Mouse (Mus musculus) neural tube, embryonic 11.5 days (tissue): ENCODE measurements around the gene Sprr2d. TPM values are rescaled to one million over a fixed set of nuclear protein-coding genes. Genes with fewer than 3 reads are reported as not detected.

Source experiments
- ATAC-seq: fragments of 200-750 bp; cut with Nextera tagmentation; 2 replicates; pipeline ENCODE4 v1.8.0; 2017; ENCODE audit warnings: moderate number of reproducible peaks, mild to moderate bottlenecking, moderate TSS enrichment, moderate library complexity; ENCODE audit not compliant: insufficient read depth, low FRiP score, low TSS enrichment
- DNase-seq: peaks from one replicate; pipeline ENCODE4 v3.0.0-alpha.2; 2015; ENCODE audit warnings: low spot score
- H3K27ac ChIP-seq: fragments of 300-500 bp; sonication (generic); 2 replicates; pipeline ENCODE4 v1.5.1; 2014; ENCODE audit warnings: low read depth, mild to moderate bottlenecking, low read length
- H3K27me3 ChIP-seq: fragments of 300-500 bp; sonication (generic); 2 replicates; pipeline ENCODE4 v1.6.1; 2014; ENCODE audit warnings: mild to moderate bottlenecking, low read length, mixed read lengths; ENCODE audit not compliant: control insufficient read depth, insufficient read depth
- H3K36me3 ChIP-seq: fragments of 300-500 bp; sonication (generic); 2 replicates; pipeline ENCODE4 v1.6.1; 2014; ENCODE audit warnings: mild to moderate bottlenecking, low read length, moderate library complexity, mixed read lengths; ENCODE audit not compliant: control insufficient read depth, insufficient read depth
- H3K4me1 ChIP-seq: fragments of 300-500 bp; sonication (generic); 2 replicates; pipeline ENCODE4 v1.6.1; 2014; ENCODE audit warnings: low read length, mixed read lengths; ENCODE audit not compliant: control insufficient read depth, insufficient read depth
- H3K4me2 ChIP-seq: fragments of 300-500 bp; sonication (generic); 2 replicates; pipeline ENCODE4 v1.6.1; 2014; ENCODE audit warnings: low read depth, mild to moderate bottlenecking, moderate library complexity
- H3K4me3 ChIP-seq: fragments of 300-500 bp; sonication (generic); 2 replicates; pipeline ENCODE4 v1.5.1; 2014; ENCODE audit warnings: low read depth, low read length
- H3K9ac ChIP-seq: fragments of 300-500 bp; sonication (generic); 2 replicates; pipeline ENCODE4 v1.6.1; 2014; ENCODE audit warnings: mild to moderate bottlenecking, low read length
- H3K9me3 ChIP-seq: fragments of 300-500 bp; sonication (generic); 2 replicates; pipeline ENCODE4 v1.6.1; 2016; ENCODE audit warnings: low read length; ENCODE audit not compliant: control insufficient read depth
- WGBS: fragments of 180-500 bp; shearing (Covaris S2); extraction: QIAGEN DNeasy Blood & Tissue Kit; methylation state at CpG from one replicate; pipeline ENCODE4 v1.1.7; 2014; 5-methylcytosine and 5-hydroxymethylcytosine counted together
- polyA plus RNA-seq: library from polyadenylated mRNA; unstranded; fragments of >200 nt; fragmentation: Nextera tagmentation; extraction: Ambion mirVana; gene quantifications from 2 replicates; pipeline ENCODE4 v1.2.1, GENCODE M21; 2014

The Sprr2d gene
- not detected in 2 replicates for polyA plus RNA-seq

GRCm38 (mm10) chr3:92338840-92339239 lies at the start of gene Sprr2d:
Gene Sprr2d (plus strand): TSS chr3:92339140.
- Histone ChIP-seq H3K27ac (no peak within 1 kb of the TSS), H3K4me1 (no peaks in the 10 kb centered on the region), H3K9me3 (no peaks in the 10 kb centered on the region), H3K9ac (no peak within 1 kb of the TSS), H3K27me3 (no peaks in the 10 kb centered on the region), H3K4me3 (no peak within 1 kb of the TSS), H3K36me3 (no peaks in the 10 kb centered on the region), H3K4me2 (no peak within 1 kb of the TSS)
- no peak for ATAC-seq
- no peak for DNase-seq
- 92% methylated on average over 5 of the region's 5 CpGs for WGBS

- no peak overlapping the region for H3K27ac ChIP-seq
- H3K27me3 ChIP-seq, result no peaks in the 10 kb centered on the region
- DNase-seq (no peak), ATAC-seq (no peak)
- H3K4me2 ChIP-seq, result no peak overlapping the region
- no peaks in the 10 kb centered on the region for H3K36me3 ChIP-seq
- no peaks in the 10 kb centered on the region for H3K4me1 ChIP-seq
- H3K9ac ChIP-seq, result no peak overlapping the region
- no peak overlapping the region for H3K4me3 ChIP-seq
- WGBS, result 85% methylated on average over 1 of the region's 1 CpGs
- no peaks in the 10 kb centered on the region for H3K9me3 ChIP-seq
Observed at GRCm38 (mm10) chr3:92307406-92307805, 31.5 kb upstream of the Sprr2d start.

- WGBS, result 81% methylated on average over 2 of the region's 2 CpGs
Observed at GRCm38 (mm10) chr3:92316320-92316719, 22.6 kb upstream of the Sprr2d start, which contains the start of gene Sprr2b. Gene Sprr2b (plus strand): TSS chr3:92316620.

GRCm38 (mm10) chr3:92317384-92317783 lies 21.6 kb upstream of the Sprr2d start:
- ATAC-seq, result no peak
- no peak overlapping the region for H3K27ac ChIP-seq
- H3K9ac ChIP-seq, result no peak overlapping the region
- no peaks in the 10 kb centered on the region for H3K36me3 ChIP-seq
- DNase-seq, result no peak
- WGBS, result 80% methylated on average over 2 of the region's 2 CpGs
- H3K27me3 ChIP-seq, result no peaks in the 10 kb centered on the region
- H3K9me3 ChIP-seq, result no peaks in the 10 kb centered on the region
- H3K4me2 ChIP-seq, result no peak overlapping the region
- no peak overlapping the region for H3K4me3 ChIP-seq
- no peaks in the 10 kb centered on the region for H3K4me1 ChIP-seq

More at GRCm38 (mm10) chr3:92316320-92316719, 22.6 kb upstream of the Sprr2d start, which contains the start of gene Sprr2b:
- Histone ChIP-seq H3K4me1 (no peaks in the 10 kb centered on the region), H3K9ac (no peak within 1 kb of the TSS), H3K4me3 (no peak within 1 kb of the TSS), H3K36me3 (no peaks in the 10 kb centered on the region), H3K4me2 (no peak within 1 kb of the TSS), H3K27me3 (no peaks in the 10 kb centered on the region), H3K9me3 (no peaks in the 10 kb centered on the region), H3K27ac (no peak within 1 kb of the TSS)
- ATAC-seq (no peak), DNase-seq (no peak)

- H3K4me1 ChIP-seq, result no peaks in the 10 kb centered on the region
- H3K4me3 ChIP-seq, result no peak overlapping the region
- no peak overlapping the region for H3K4me2 ChIP-seq
- ATAC-seq, result no peak
- H3K27ac ChIP-seq, result no peak overlapping the region
- WGBS, result 97% methylated on average over 1 of the region's 1 CpGs
- no peaks in the 10 kb centered on the region for H3K27me3 ChIP-seq
- no peak for DNase-seq
- no peaks in the 10 kb centered on the region for H3K9me3 ChIP-seq
- H3K36me3 ChIP-seq, result no peaks in the 10 kb centered on the region
- no peak overlapping the region for H3K9ac ChIP-seq
Observed at GRCm38 (mm10) chr3:92336278-92336677, 2.7 kb upstream of the Sprr2d start.

GRCm38 (mm10) chr3:92351843-92352242 lies 12.9 kb downstream of the Sprr2d start, which contains the start of gene Sprr2e:
Gene Sprr2e (plus strand): TSS chr3:92352143.
- no peak for DNase-seq
- Histone ChIP-seq H3K36me3 (no peaks in the 10 kb centered on the region), H3K9me3 (no peaks in the 10 kb centered on the region), H3K9ac (no peak within 1 kb of the TSS), H3K27me3 (no peaks in the 10 kb centered on the region), H3K27ac (no peak within 1 kb of the TSS), H3K4me2 (no peak within 1 kb of the TSS), H3K4me3 (no peak within 1 kb of the TSS), H3K4me1 (no peaks in the 10 kb centered on the region)
- no peak for ATAC-seq
- 87% methylated on average over 2 of the region's 2 CpGs for WGBS

GRCm38 (mm10) chr3:92361619-92362018 lies 22.7 kb downstream of the Sprr2d start:
- DNase-seq, result no peak
- Histone ChIP-seq H3K9me3 (no peaks in the 10 kb centered on the region), H3K4me2 (no peak overlapping the region), H3K36me3 (no peaks in the 10 kb centered on the region), H3K4me1 (no peaks in the 10 kb centered on the region), H3K27ac (no peak overlapping the region), H3K27me3 (no peaks in the 10 kb centered on the region), H3K4me3 (no peak overlapping the region), H3K9ac (no peak overlapping the region)
- no peak for ATAC-seq

GRCm38 (mm10) chr3:92364887-92365286 lies 25.9 kb downstream of the Sprr2d start, which contains the start of gene Sprr2f:
Gene Sprr2f (plus strand): TSS chr3:92365187.
- H3K4me3 ChIP-seq, result no peak within 1 kb of the TSS
- ATAC-seq, result no peak
- H3K4me1 ChIP-seq, result no peaks in the 10 kb centered on the region
- WGBS, result 78% methylated on average over 3 of the region's 3 CpGs
- no peak within 1 kb of the TSS for H3K4me2 ChIP-seq
- no peaks in the 10 kb centered on the region for H3K9me3 ChIP-seq
- no peak within 1 kb of the TSS for H3K9ac ChIP-seq
- no peak for DNase-seq
- no peak within 1 kb of the TSS for H3K27ac ChIP-seq
- no peaks in the 10 kb centered on the region for H3K36me3 ChIP-seq
- no peaks in the 10 kb centered on the region for H3K27me3 ChIP-seq

GRCm38 (mm10) chr3:92373613-92374012 lies 34.7 kb downstream of the Sprr2d start:
- Histone ChIP-seq H3K9ac (no peak overlapping the region), H3K4me2 (no peak overlapping the region), H3K9me3 (no peaks in the 10 kb centered on the region), H3K4me1 (no peaks in the 10 kb centered on the region), H3K4me3 (no peak overlapping the region), H3K27me3 (no peaks in the 10 kb centered on the region), H3K36me3 (no peaks in the 10 kb centered on the region), H3K27ac (no peak overlapping the region)
- ATAC-seq (no peak), DNase-seq (no peak)
- 83% methylated on average over 2 of the region's 2 CpGs for WGBS
